Mouse (Mus musculus) limb, embryonic 15.5 days (tissue): ENCODE data around the gene Babam2. TPM values are rescaled to one million over a fixed set of nuclear protein-coding genes. Genes with fewer than 3 reads are reported as not detected.
A peak's percentile ranks its signal among the peaks of the same experiment; 100 is the strongest.

Experiments used
- ATAC-seq: fragments of 200-750 bp; cut with Nextera tagmentation; 2 replicates; pipeline ENCODE4 v1.8.0; 2017; ENCODE audit warnings: low read depth, moderate TSS enrichment; ENCODE audit not compliant: insufficient number of reproducible peaks, low FRiP score, low TSS enrichment
- H3K27ac ChIP-seq: fragments of 300-500 bp; sonication (generic); 2 replicates; pipeline ENCODE4 v1.5.1; 2015; ENCODE audit warnings: moderate library complexity, mild to moderate bottlenecking, inconsistent platforms
- H3K27me3 ChIP-seq: fragments of 300-500 bp; sonication (generic); 2 replicates; pipeline ENCODE4 v1.6.1; 2015; ENCODE audit warnings: inconsistent platforms
- H3K36me3 ChIP-seq: fragments of 300-500 bp; sonication (generic); 2 replicates; pipeline ENCODE4 v1.6.1; 2015; ENCODE audit warnings: inconsistent platforms
- H3K4me1 ChIP-seq: fragments of 300-500 bp; sonication (generic); 2 replicates; pipeline ENCODE4 v1.6.1; 2015; ENCODE audit warnings: inconsistent platforms
- H3K4me2 ChIP-seq: fragments of 300-500 bp; sonication (generic); 2 replicates; pipeline ENCODE4 v1.6.1; 2015; ENCODE audit warnings: mild to moderate bottlenecking, inconsistent platforms
- H3K4me3 ChIP-seq: fragments of 300-500 bp; sonication (generic); 2 replicates; pipeline ENCODE4 v1.5.1; 2015; ENCODE audit warnings: mild to moderate bottlenecking, inconsistent platforms
- H3K9ac ChIP-seq: fragments of 300-500 bp; sonication (generic); 2 replicates; pipeline ENCODE4 v1.6.1; 2015; ENCODE audit warnings: inconsistent platforms
- H3K9me3 ChIP-seq: fragments of 300-500 bp; sonication (generic); 2 replicates; pipeline ENCODE4 v1.6.1; 2016; ENCODE audit warnings: inconsistent platforms
- WGBS: fragments of 180-500 bp; shearing (Covaris S2); methylation state at CpG from one replicate; pipeline ENCODE4 v1.1.7; 2015; 5-methylcytosine and 5-hydroxymethylcytosine counted together
- polyA plus RNA-seq: library from polyadenylated mRNA; unstranded; fragments of >200 nt; fragmentation: Nextera tagmentation; extraction: Ambion mirVana; gene quantifications from 2 replicates; pipeline ENCODE4 v1.2.1, GENCODE M21; 2015

The Babam2 gene
- polyA plus RNA-seq, 1 experiment from 2014 or later, result 50.5 TPM

DNA sequence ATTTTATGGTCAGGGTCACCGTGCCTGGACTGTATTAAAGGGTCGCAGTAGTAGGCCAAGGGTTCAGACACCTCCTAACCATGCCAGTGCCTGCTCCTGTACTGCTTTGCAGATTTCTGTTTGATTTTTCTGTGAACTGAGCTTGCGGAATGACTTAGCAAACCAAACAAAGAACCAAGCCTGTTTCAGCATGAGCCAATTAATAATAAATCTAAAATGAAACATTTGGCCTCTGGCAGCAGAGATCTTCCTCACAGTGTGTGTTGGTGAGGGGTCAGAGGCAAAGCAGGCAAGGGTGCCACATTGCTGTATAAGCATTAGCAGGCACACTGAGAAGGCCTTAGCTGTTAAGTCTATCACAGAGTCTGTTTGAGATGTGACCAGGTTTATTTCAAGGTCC, 342.0 kb downstream of the Babam2 start:
- peaks cover 6% of the 10 kb centered on the region; the same call in 1 of the 2 replicates for H3K4me1 ChIP-seq
- no peaks in the 10 kb centered on the region for H3K27me3 ChIP-seq
- WGBS, result 75% methylated on average over 3 of the region's 3 CpGs
- H3K4me2 ChIP-seq, result no peak overlapping the region
- H3K27ac ChIP-seq, result no peak overlapping the region
- no peak for ATAC-seq
- no peak overlapping the region for H3K9ac ChIP-seq
- H3K4me3 ChIP-seq, result no peak overlapping the region
- H3K9me3 ChIP-seq, result no peaks in the 10 kb centered on the region
- no peaks in the 10 kb centered on the region for H3K36me3 ChIP-seq

DNA sequence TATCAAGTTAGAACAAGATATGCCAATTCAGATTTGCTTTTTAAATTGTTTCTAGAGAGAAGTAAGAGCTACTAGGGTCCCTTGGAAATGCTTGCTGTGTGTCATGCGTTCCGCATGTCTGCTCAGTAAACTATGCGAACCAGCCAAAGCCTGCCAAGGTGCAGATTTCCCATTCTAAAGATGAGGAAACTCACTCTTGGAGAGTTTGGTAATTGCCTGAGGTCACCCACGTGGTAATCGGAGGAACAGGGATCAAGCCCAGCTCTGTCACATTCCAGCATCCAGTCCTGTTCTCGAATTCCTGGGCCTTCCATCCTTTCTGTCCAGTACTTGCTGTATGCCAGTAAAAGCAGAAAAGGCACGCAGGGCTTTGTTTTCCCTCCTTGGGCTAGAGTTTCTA, 345.7 kb downstream of the Babam2 start:
- H3K4me3 ChIP-seq, result no peak overlapping the region
- H3K27ac ChIP-seq, result no peak overlapping the region
- H3K27me3 ChIP-seq, result no peaks in the 10 kb centered on the region
- WGBS, result 57% methylated on average over 7 of the region's 7 CpGs
- ATAC-seq, result no peak
- no peak overlapping the region for H3K4me2 ChIP-seq
- H3K4me1 ChIP-seq, result peaks cover 6% of the 10 kb centered on the region; the same call in 1 of the 2 replicates
- H3K9ac ChIP-seq, result no peak overlapping the region
- H3K9me3 ChIP-seq, result no peaks in the 10 kb centered on the region
- no peaks in the 10 kb centered on the region for H3K36me3 ChIP-seq

- no peak overlapping the region for H3K9ac ChIP-seq
- no peak for ATAC-seq
- no peak overlapping the region for H3K4me3 ChIP-seq
- H3K27me3 ChIP-seq, result no peaks in the 10 kb centered on the region
- no peaks in the 10 kb centered on the region for H3K36me3 ChIP-seq
- peaks cover 6% of the 10 kb centered on the region; the same call in 1 of the 2 replicates for H3K4me1 ChIP-seq
- H3K27ac ChIP-seq, result no peak overlapping the region
- no peak overlapping the region for H3K4me2 ChIP-seq
- no peaks in the 10 kb centered on the region for H3K9me3 ChIP-seq
Observed at GRCm38 (mm10) chr5:32043996-32044395, 346.5 kb downstream of the Babam2 start.

DNA sequence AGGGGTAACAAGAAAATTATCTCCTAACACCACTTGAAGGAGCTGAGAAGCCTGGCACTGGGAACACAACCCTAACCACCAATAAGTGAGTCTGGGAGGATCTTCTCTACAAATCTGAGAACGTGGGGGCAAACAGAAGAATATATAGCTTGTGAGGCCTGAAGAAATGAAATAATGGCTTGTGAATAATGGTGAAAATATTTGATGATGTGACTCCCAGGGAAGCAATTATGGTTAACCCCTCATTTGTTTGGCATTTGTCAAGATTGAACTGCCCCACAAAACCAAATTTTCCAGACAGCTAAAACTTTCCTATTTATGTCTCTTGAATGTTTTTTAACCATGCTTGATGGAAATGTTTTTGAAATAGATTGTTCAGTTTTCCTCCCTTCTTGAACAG, 354.4 kb downstream of the Babam2 start:
- no peak for ATAC-seq
- WGBS, result 43% methylated on average over 1 of the region's 1 CpGs
- no peaks in the 10 kb centered on the region for H3K36me3 ChIP-seq

GRCm38 (mm10) chr5:32052467-32052866, 355.0 kb downstream of the Babam2 start:
- Histone ChIP-seq H3K4me3 (no peak overlapping the region), H3K4me1 (0 out of 2 replicates have a peak, but pooled peaks cover 4% of the 10 kb centered on the region), H3K36me3 (no peaks in the 10 kb centered on the region), H3K9ac (no peak overlapping the region), H3K27me3 (no peaks in the 10 kb centered on the region), H3K4me2 (no peak overlapping the region), H3K27ac (peak overlapping the region; percentile 19), H3K9me3 (no peaks in the 10 kb centered on the region)
- ATAC-seq, result no peak
- WGBS, result 84% methylated on average over 1 of the region's 1 CpGs

More for the DNA sequence above, 354.4 kb downstream of the Babam2 start:
- H3K4me1 ChIP-seq, result 0 out of 2 replicates have a peak, but pooled peaks cover 4% of the 10 kb centered on the region
- H3K4me3 ChIP-seq, result no peak overlapping the region
- no peaks in the 10 kb centered on the region for H3K27me3 ChIP-seq
- H3K4me2 ChIP-seq, result no peak overlapping the region
- H3K9ac ChIP-seq, result no peak overlapping the region
- H3K27ac ChIP-seq, result no peak overlapping the region
- H3K9me3 ChIP-seq, result no peaks in the 10 kb centered on the region

DNA sequence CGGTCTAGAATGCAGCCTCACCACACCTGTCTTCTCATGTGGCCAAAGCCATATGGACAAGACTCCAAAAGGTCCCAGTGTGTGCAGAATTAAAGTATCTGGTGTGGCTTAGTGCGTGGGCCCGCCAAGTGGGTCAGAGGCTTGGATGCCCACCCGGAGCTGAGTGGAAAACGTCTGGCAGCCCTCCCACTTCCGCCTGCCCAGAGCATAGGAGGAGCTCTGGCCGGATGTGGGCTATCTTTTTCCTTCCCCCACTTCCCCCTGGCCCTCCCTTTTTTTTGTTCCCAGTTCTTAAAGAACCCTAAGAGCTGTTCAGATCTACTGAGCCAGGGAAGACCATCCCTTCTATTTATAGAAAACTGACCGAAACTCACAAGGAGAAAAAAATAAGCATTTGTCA, 356.0 kb downstream of the Babam2 start:
- Histone ChIP-seq H3K4me2 (no peak overlapping the region), H3K4me1 (0 out of 2 replicates have a peak, but pooled peaks cover 4% of the 10 kb centered on the region), H3K36me3 (no peaks in the 10 kb centered on the region), H3K9ac (no peak overlapping the region), H3K9me3 (no peaks in the 10 kb centered on the region), H3K4me3 (no peak overlapping the region), H3K27me3 (no peaks in the 10 kb centered on the region), H3K27ac (no peak overlapping the region)
- 76% methylated on average over 8 of the region's 8 CpGs for WGBS
- no peak for ATAC-seq

GRCm38 (mm10) chr5:32055676-32056075, 358.2 kb downstream of the Babam2 start:
- Histone ChIP-seq H3K4me3 (no peak overlapping the region), H3K4me1 (0 out of 2 replicates have a peak, but pooled peaks cover 4% of the 10 kb centered on the region), H3K27ac (no peak overlapping the region), H3K36me3 (no peaks in the 10 kb centered on the region), H3K27me3 (no peaks in the 10 kb centered on the region), H3K9ac (no peak overlapping the region), H3K4me2 (no peak overlapping the region), H3K9me3 (no peaks in the 10 kb centered on the region)
- ATAC-seq, result no peak
- WGBS, result 83% methylated on average over 3 of the region's 3 CpGs

DNA sequence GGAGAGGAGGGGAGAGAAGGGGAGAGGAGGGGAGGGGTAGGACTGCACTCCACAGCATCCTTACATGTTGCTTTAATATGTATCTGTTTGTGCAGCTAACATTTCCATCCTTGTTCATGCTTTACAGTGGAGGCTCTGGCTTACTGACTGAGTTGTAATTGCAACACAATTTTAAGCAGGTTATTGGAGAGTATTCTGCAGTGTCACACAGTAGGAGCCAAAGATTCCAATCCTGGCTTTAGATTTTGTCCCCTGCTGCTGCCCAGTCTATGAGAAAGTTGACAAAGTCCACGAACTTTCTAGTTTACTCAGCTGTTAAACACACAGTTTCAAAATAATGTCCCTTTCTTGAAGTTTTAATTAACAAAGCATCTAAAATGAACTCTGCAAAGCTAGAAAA, 358.6 kb downstream of the Babam2 start:
- Histone ChIP-seq H3K9ac (no peak overlapping the region), H3K4me1 (0 out of 2 replicates have a peak, but pooled peaks cover 4% of the 10 kb centered on the region), H3K4me2 (no peak overlapping the region), H3K27ac (no peak overlapping the region), H3K27me3 (no peaks in the 10 kb centered on the region), H3K9me3 (no peaks in the 10 kb centered on the region), H3K4me3 (no peak overlapping the region), H3K36me3 (no peaks in the 10 kb centered on the region)
- 53% methylated on average over 1 of the region's 1 CpGs for WGBS
- no peak for ATAC-seq

- ATAC-seq, result no peak
Observed at GRCm38 (mm10) chr5:32058481-32059253, 361.2 kb downstream of the Babam2 start.

GRCm38 (mm10) chr5:32059254-32059796, 361.8 kb downstream of the Babam2 start:
- Histone ChIP-seq H3K36me3 (no peaks in the 10 kb centered on the region), H3K27ac (peak overlapping the region; percentile 43; the same call in 1 of the 2 replicates), H3K9ac (no peak overlapping the region), H3K4me3 (no peak overlapping the region), H3K4me2 (no peak overlapping the region), H3K4me1 (no peaks in the 10 kb centered on the region), H3K9me3 (no peaks in the 10 kb centered on the region), H3K27me3 (no peaks in the 10 kb centered on the region)
- ATAC-seq, result no peak
- 25% methylated on average over 8 of the region's 8 CpGs for WGBS

More at GRCm38 (mm10) chr5:32058481-32059253, 361.2 kb downstream of the Babam2 start:
- Histone ChIP-seq H3K4me3 (no peak overlapping the region), H3K36me3 (no peaks in the 10 kb centered on the region), H3K9ac (no peak overlapping the region), H3K4me2 (no peak overlapping the region), H3K27ac (0 out of 2 replicates have a peak overlapping the region, but pooled peaks have one; percentile 4), H3K9me3 (no peaks in the 10 kb centered on the region), H3K4me1 (no peaks in the 10 kb centered on the region), H3K27me3 (no peaks in the 10 kb centered on the region)
- WGBS, result 60% methylated on average over 8 of the region's 8 CpGs

DNA sequence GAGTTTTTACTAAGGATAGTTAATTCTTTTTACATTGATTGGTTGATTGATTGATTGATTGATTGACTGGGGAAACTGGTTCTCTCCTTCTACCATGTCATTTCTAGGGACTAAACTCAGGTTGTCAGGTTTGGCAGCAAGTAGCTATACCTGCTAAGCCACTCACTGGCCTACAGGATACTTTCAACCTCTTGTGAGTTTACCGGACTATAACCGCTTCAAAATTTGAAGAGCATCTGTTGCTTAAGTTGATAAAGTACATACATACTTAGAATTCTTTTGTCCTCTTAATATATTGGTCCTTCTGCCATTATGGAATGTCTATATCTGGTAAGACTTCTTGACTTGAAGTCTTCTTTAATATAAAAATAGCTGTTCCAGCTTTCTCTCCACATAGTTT, 363.0 kb downstream of the Babam2 start:
- H3K9ac ChIP-seq, result no peak overlapping the region
- H3K27me3 ChIP-seq, result no peaks in the 10 kb centered on the region
- H3K4me1 ChIP-seq, result peaks cover 8% of the 10 kb centered on the region; the same call in 1 of the 2 replicates
- 81% methylated on average over 2 of the region's 2 CpGs for WGBS
- no peaks in the 10 kb centered on the region for H3K36me3 ChIP-seq
- no peaks in the 10 kb centered on the region for H3K9me3 ChIP-seq
- no peak overlapping the region for H3K4me3 ChIP-seq
- ATAC-seq, result no peak
- H3K27ac ChIP-seq, result no peak overlapping the region
- no peak overlapping the region for H3K4me2 ChIP-seq

DNA sequence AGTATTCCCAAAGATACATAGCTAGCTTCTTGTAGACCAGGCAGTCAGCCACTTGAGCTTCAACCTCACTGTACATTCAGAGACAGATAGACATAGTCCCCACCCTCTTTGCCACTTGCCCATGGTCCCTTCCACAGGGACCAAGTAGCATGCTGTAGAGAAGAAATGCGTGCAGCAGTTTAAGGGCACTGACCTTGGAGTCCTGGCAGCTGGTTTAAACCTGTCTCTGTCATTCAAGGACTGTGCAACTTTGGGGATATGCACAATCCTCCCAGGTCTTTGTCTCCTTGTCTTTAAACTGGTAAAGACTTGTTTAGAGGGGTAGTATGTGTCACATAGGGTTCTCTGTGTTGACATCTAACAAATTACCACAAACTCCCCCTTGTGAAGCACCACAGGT, 364.4 kb downstream of the Babam2 start:
- H3K27me3 ChIP-seq, result no peaks in the 10 kb centered on the region
- 75% methylated on average over 1 of the region's 1 CpGs for WGBS
- H3K36me3 ChIP-seq, result no peaks in the 10 kb centered on the region
- H3K27ac ChIP-seq, result peak overlapping the region; percentile 8; the same call in 1 of the 2 replicates
- no peak overlapping the region for H3K9ac ChIP-seq
- H3K4me2 ChIP-seq, result no peak overlapping the region
- no peak overlapping the region for H3K4me3 ChIP-seq
- H3K9me3 ChIP-seq, result no peaks in the 10 kb centered on the region
- peaks cover 8% of the 10 kb centered on the region; the same call in 1 of the 2 replicates for H3K4me1 ChIP-seq
- no peak for ATAC-seq
